Mouse (Mus musculus): ENCODE results near the gene Sbno1.

DNA sequence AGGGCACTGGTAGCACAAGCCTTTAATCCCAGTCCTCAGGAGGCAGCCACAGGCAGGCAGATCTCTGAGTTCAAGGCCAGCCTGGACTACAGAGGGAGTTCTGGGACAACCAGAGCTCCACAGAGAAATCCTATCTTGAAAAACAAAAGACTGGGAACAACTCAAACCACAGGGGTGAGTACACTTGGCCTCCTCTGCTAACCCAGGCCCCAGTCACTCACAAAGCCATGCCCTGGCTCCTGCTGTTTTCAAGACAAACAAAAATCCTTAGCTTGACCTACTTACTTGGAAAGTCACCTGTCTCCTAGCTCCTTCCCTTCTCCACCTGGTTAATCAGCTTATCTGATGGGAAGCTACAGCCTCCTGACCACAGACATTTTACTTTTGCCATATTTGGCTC lies 39.1 kb upstream of the Sbno1 start:
- TF ChIP-seq CTCF (IDR thresholded peaks at IDR 0.05; ENCODE audit: low read depth, low read length) (no peak), POLR2A (IDR thresholded peaks at IDR 0.05; ENCODE audit: insufficient read depth, low read length) (no peak)
